Mouse (Mus musculus): ENCODE measurements at regions not wholly inside any gene's neighbourhood (a gene's known extent, or its start where the extent isn't known, plus 50 kb on each side); places are given as distances from the start of the nearest gene placed in this dataset.

GRCm38 (mm10) chr9:93846411-93846810 is 691.5 kb downstream of the 1190002N15Rik start:
- H3K9ac ChIP-seq: no peak overlapping the region
- H3K9me3 ChIP-seq: no peaks in the 10 kb centered on the region
- ATAC-seq (ENCODE audit: insufficient read depth, low FRiP score, low read depth): no peak

GRCm38 (mm10) chr9:93843869-93844268 is 694.0 kb downstream of the 1190002N15Rik start:
- Histone ChIP-seq H3K27me3 (replicated peaks) (no peaks in the 10 kb centered on the region), H3K4me3 (replicated peaks) (no peak overlapping the region), H3K9me3 (no peaks in the 10 kb centered on the region), H3K36me3 (no peaks in the 10 kb centered on the region), H3K9ac (no peak overlapping the region), H3K27ac (no peak overlapping the region), H3K4me2 (no peak overlapping the region), H3K4me1 (no peaks in the 10 kb centered on the region)
- no peak for ATAC-seq (ENCODE audit: insufficient read depth, low FRiP score, low read depth)
- WGBS: 78% methylated on average over 5 of the region's 5 CpGs

More at GRCm38 (mm10) chr9:93846411-93846810, 691.5 kb downstream of the 1190002N15Rik start:
- no peak overlapping the region for H3K4me2 ChIP-seq
- no peaks in the 10 kb centered on the region for H3K27me3 ChIP-seq (replicated peaks)
- no peaks in the 10 kb centered on the region for H3K4me1 ChIP-seq
- no peak overlapping the region for H3K4me3 ChIP-seq (replicated peaks)
- H3K36me3 ChIP-seq: no peaks in the 10 kb centered on the region
- H3K27ac ChIP-seq: no peak overlapping the region

Data from stomach, embryonic 15.5 days (tissue).